Mouse (Mus musculus) CH12.LX (cell line): ENCODE measurements around the gene Hist1h3e.
"Not testable (repeated sequence)": the region's sequence is repeated elsewhere in the genome, so short reads cannot be mapped to it uniquely, and the experiment has no call there.

ENCODE experiments used
- CTCF ChIP-seq, 2 experiments: IDR thresholded peaks in 1 of 2; conservative IDR thresholded peaks in 1 of 2; 2 replicates each; pipeline ENCODE4 v1.5.1; 2011 to 2012; ENCODE audit warnings: low read depth in 2 of 2, low read length in 2 of 2, improper control_type of control experiment in 1 of 2, inconsistent platforms in 1 of 2, mild to moderate bottlenecking in 1 of 2, moderate library complexity in 1 of 2
- EP300 ChIP-seq: IDR thresholded peaks from 2 replicates; pipeline ENCODE4 v1.6.1; 2011; ENCODE audit warnings: low read length, improper control_type of control experiment
- ETS1 ChIP-seq: conservative IDR thresholded peaks from 2 replicates; pipeline ENCODE4 v1.6.1; 2012; ENCODE audit warnings: low read depth, mild to moderate bottlenecking, inconsistent platforms, low read length, improper control_type of control experiment, moderate library complexity
- MAFK ChIP-seq: IDR thresholded peaks from 2 replicates; pipeline ENCODE4 v1.6.1; 2011; ENCODE audit warnings: low read length, improper control_type of control experiment; ENCODE audit not compliant: insufficient replicate concordance
- MYC ChIP-seq: IDR thresholded peaks from 2 replicates; pipeline ENCODE4 v1.6.1; 2011; ENCODE audit warnings: low read depth, mild to moderate bottlenecking, improper control_type of control experiment, low read length
- NELFE ChIP-seq: IDR thresholded peaks from 2 replicates; pipeline ENCODE4 v1.6.1; 2011; ENCODE audit warnings: low read depth, low read length, improper control_type of control experiment
- POLR2A ChIP-seq: IDR thresholded peaks from 2 replicates; pipeline ENCODE4 v1.6.1; 2011; ENCODE audit warnings: low read depth, mild to moderate bottlenecking, improper control_type of control experiment, low read length
- POLR2AphosphoS2 ChIP-seq: IDR thresholded peaks from 2 replicates; pipeline ENCODE4 v1.6.1; 2011; ENCODE audit warnings: low read depth, low read length, improper control_type of control experiment
- SIN3A ChIP-seq: IDR thresholded peaks from 2 replicates; pipeline ENCODE4 v1.6.1; 2012; ENCODE audit warnings: low read length, improper control_type of control experiment, inconsistent platforms
- SMC3 ChIP-seq: IDR thresholded peaks from 2 replicates; pipeline ENCODE4 v1.6.1; 2011; ENCODE audit warnings: low read depth, low read length, improper control_type of control experiment
- TCF12 ChIP-seq: IDR thresholded peaks from 2 replicates; pipeline ENCODE4 v1.6.1; 2014; ENCODE audit warnings: low read depth, mild to moderate bottlenecking, inconsistent platforms, low read length, improper control_type of control experiment
- ZMIZ1 ChIP-seq: IDR thresholded peaks from 2 replicates; pipeline ENCODE4 v1.6.1; 2012; ENCODE audit warnings: low read depth, mild to moderate bottlenecking, inconsistent platforms, low read length, improper control_type of control experiment

DNA sequence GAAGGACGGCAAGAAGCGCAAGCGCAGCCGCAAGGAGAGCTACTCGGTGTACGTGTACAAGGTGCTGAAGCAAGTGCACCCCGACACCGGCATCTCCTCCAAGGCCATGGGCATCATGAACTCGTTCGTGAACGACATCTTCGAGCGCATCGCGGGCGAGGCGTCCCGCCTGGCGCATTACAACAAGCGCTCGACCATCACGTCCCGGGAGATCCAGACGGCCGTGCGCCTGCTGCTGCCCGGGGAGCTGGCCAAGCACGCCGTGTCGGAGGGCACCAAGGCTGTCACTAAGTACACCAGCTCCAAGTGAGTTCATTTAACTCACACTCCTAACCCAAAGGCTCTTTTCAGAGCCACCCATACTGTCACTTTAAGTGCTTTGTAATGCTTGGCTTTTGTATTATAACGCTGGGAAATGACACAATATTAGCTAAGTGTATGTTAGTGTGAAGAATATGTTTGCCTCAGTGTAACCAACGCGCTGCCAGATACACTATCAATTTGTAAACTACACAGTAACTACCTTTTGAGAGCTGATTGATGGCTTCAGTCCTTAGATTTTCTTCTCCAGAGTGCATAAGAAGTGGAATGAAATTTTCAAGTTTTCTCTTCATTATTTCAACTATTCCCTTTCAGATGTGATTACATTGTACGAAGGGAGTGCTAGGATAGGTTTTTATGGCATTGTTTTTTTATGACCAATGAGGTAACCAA, 9.5 kb upstream of the Hist1h3e start:
- TF ChIP-seq EP300; CTCF (conservative IDR thresholded peaks at IDR 0.05 in 1 of 2, IDR thresholded peaks at IDR 0.05 in 1 of 2; ENCODE audit: low read depth in 2 of 2, low read length in 2 of 2); MYC; TCF12; ETS1: not testable (repeated sequence)
- TF ChIP-seq POLR2A (peak; percentile 92), NELFE (peak; percentile 95), ZMIZ1 (peak; percentile 99), MAFK (peak; percentile 20; the same call in 1 of the 2 replicates), SIN3A (peak; percentile 66), POLR2AphosphoS2 (peak; percentile 100), SMC3 (peak; percentile 17; the same call in 1 of the 2 replicates)
